Mouse (Mus musculus) thymus, adult 2 months (tissue): ENCODE measurements around the gene Myzap.

Source experiments
- CTCF ChIP-seq: fragments of 200-500 bp; IDR thresholded peaks from 2 replicates; pipeline ENCODE4 v1.5.1; 2012; ENCODE audit warnings: mild to moderate bottlenecking, control low read depth, low read length, moderate library complexity, borderline replicate concordance; ENCODE audit not compliant: control insufficient read depth, poor library complexity, insufficient read depth; ENCODE audit errors: extremely low read depth
- POLR2A ChIP-seq: fragments of 200-500 bp; IDR thresholded peaks from 2 replicates; pipeline ENCODE4 v1.6.1; 2012; ENCODE audit warnings: mild to moderate bottlenecking, low read length, control low read depth, moderate library complexity; ENCODE audit not compliant: control insufficient read depth, poor library complexity, insufficient read depth; ENCODE audit errors: extremely low read depth

DNA sequence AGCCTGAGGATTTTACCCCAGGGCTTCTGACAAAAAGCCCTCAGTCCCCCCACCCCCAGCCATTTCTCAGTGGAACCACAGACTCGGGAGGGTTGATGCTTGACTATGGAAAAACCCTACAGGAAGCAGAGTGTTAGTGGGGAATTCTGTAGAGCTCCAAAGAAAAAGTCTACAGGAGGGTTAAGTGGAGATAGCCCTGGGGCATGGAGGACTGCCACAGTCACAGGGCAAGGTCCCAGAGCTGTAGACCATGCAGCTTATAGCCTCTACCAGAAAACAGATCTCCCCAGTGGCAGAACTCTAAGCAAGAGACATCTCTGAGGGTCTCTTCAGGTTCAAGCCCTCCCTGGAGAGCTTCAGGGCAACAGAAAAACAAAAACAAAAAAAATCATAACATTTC is 43.5 kb upstream of the Myzap start:
- no peak for TF ChIP-seq CTCF
- no peak for TF ChIP-seq POLR2A
